In genomic region chr9:77618392-77618791, GRCm38 (mm10) we compare ENCODE assay signal across 20 mouse cellular contexts. TPM values are rescaled to one million over a fixed set of nuclear protein-coding genes. Genes with fewer than 3 reads are reported as not detected.
"Had no signal": no experiment of that assay in that cellular context is flagged by ENCODE, and none has a peak within 500 bp of the region (broad histone marks: within the 10 kb centered on the region; RNA-seq: fewer than 3 reads in every experiment).

No protein-coding gene starts in this region.

- H3K9ac ChIP-seq: liver, postnatal 0 days; lung, embryonic 15.5 days; midbrain, embryonic 13.5 days; midbrain, embryonic 15.5 days; neural tube, embryonic 12.5 days had no signal

- H3K36me3 ChIP-seq: lung, embryonic 15.5 days; midbrain, embryonic 13.5 days; midbrain, embryonic 15.5 days; neural tube, embryonic 12.5 days had no signal

- DNase-seq: liver, postnatal 0 days; lung, adult 2 months; lung, postnatal 14 days; lung, postnatal 36 days; right cerebral cortex, postnatal 14 days; spleen, adult 18-20 months; thymus, adult 18-20 months; thymus, postnatal 14 days; thymus, postnatal 36 days had no signal

- H3K4me2 ChIP-seq: lung, embryonic 15.5 days; midbrain, embryonic 11.5 days; midbrain, embryonic 13.5 days; midbrain, embryonic 15.5 days; neural tube, embryonic 12.5 days had no signal

- H3K9me3 ChIP-seq: lung, embryonic 15.5 days; midbrain, embryonic 13.5 days; midbrain, embryonic 15.5 days had no signal

- H3K4me1 ChIP-seq: lung, embryonic 15.5 days; megakaryocyte, embryonic 14.5 days; midbrain, embryonic 13.5 days; midbrain, embryonic 15.5 days; neural tube, embryonic 12.5 days had no signal

- H3K27me3 ChIP-seq: lung, embryonic 15.5 days; megakaryocyte, embryonic 14.5 days; midbrain, embryonic 13.5 days; midbrain, embryonic 15.5 days; neural tube, embryonic 12.5 days had no signal

- H3K27ac ChIP-seq: lung, embryonic 15.5 days; macrophage; midbrain, embryonic 13.5 days; midbrain, embryonic 15.5 days; neural tube, embryonic 12.5 days had no signal

- ATAC-seq: liver, postnatal 0 days; lung, postnatal 0 days; midbrain, embryonic 13.5 days; midbrain, embryonic 15.5 days had no signal

- H3K4me3 ChIP-seq: lung, embryonic 15.5 days; megakaryocyte, embryonic 14.5 days; midbrain, embryonic 13.5 days; midbrain, embryonic 15.5 days; neural tube, embryonic 12.5 days had no signal

RNA-seq across cellular contexts. Expression of gene Klhl31, which starts 17.9 kb away (rescaled TPM):
- total RNA-seq: megakaryocyte progenitor cell, adult 5-6 weeks; monocyte, adult 5-6 weeks; neutrophil, adult 5-6 weeks had no signal
- polyA plus RNA-seq: macrophage had no signal
